Mouse (Mus musculus) naive thymus-derived CD4-positive, alpha-beta T cell, adult 2 months (primary cell): ENCODE results near the gene Ykt6.
"Not testable (repeated sequence)": the region's sequence is repeated elsewhere in the genome, so short reads cannot be mapped to it uniquely, and the experiment has no call there.

ENCODE experiments used
- DNase-seq: peaks from one replicate; pipeline ENCODE4 v3.0.0-alpha.2; 2011; ENCODE audit warnings: low read depth

Ykt6 gene

DNA sequence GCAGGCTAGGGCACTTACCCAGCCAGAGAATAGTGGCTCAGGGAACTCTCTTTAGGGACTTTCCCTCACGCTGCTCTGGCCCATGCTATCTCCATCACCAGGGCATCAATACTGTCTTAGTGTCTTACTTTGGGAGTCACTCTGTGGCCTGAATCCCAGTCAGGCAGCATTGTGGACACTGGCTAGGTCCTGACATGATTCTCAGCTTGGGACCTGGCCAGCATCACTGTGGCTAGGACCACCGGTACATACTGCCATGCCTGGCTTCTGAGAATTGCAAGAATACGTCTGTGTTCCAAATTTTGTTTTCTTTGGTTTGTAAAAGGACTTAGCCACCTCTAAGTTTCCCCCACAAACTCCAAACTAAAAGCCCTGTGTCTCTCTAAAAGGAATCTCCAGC is 39.4 kb downstream of the Ykt6 start:
- no peak for DNase-seq

DNA sequence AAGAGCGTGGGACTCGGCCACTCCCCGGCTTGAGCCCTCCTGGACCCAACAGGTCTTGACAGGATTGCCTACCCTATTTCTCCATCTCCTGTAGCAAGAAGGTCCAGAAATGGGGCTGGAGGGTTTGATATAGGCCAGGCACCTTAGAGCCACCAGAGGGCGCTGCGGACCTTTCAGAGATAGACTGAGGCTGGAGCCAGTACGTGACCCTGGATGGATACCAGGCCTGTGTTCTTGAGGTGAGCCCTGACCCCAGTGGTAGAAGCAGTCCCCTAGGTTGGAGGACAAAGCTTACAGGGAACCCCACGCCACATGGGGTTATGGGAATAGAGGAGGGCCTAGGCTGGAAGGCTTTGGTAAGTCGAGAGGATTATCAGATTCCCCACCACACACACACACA is 40.5 kb downstream of the Ykt6 start:
- peak; percentile 90 for DNase-seq

DNA sequence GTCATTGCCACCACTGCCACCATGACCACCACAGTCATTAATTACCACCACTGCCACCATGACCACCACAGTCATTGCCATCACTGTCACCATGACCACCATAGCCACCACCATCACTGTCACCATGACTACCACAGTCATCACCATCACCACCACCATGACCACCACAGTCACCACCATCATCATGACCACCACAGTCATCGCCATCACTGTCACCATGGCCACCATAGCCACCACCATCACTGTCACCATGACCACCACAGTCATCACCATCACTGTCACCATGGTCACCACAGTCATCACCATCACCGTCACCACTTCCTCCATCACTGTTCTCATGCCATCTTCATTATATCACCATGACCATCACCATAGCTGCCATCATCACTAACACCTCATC is 43.0 kb downstream of the Ykt6 start:
- DNase-seq = no peak

DNA sequence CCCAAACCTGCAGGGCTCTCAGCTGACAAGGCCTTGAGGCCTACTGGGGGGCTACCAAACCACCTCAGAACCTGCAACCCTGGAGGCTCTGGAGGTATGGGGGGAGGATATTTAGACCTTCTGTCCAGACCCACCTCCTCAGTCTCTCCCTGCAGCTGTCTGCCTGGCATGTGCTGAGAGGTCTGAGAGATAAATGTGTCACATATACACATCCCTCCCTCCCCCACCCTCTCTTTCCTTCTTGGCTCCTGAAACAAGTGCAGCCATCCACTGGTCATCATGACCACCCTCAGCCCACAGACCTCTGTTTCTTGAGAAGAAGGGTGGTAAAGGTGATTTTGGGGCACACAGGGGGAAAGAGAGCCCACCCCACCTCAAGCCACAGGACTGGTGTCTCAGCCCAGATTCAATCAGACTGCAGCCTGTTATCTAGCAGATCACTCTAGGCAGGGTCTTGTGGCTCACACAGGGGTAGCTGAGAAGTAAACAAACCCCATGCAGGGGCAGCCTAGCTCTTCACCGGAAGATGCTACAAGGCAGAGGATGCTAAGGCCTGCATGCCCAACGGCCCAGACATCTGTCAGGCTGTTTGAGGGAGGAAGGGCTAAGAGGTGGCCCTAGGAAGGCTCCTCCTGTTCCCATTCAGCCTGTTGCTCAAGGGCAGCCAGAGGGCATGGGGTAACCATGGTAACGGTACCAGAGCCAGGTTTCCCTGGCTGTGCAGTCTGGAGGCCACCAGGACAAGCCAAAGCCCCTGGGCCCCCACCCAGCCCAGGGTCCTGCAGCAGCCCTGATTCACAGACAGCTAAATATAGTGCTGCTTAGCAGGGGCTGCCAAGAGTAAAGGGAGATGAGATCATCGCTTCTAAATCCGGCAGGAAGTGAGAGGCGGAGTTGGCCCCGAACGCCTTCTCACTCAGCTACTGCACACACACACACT is 44.6 kb downstream of the Ykt6 start:
- DNase-seq = peak; percentile 81

DNA sequence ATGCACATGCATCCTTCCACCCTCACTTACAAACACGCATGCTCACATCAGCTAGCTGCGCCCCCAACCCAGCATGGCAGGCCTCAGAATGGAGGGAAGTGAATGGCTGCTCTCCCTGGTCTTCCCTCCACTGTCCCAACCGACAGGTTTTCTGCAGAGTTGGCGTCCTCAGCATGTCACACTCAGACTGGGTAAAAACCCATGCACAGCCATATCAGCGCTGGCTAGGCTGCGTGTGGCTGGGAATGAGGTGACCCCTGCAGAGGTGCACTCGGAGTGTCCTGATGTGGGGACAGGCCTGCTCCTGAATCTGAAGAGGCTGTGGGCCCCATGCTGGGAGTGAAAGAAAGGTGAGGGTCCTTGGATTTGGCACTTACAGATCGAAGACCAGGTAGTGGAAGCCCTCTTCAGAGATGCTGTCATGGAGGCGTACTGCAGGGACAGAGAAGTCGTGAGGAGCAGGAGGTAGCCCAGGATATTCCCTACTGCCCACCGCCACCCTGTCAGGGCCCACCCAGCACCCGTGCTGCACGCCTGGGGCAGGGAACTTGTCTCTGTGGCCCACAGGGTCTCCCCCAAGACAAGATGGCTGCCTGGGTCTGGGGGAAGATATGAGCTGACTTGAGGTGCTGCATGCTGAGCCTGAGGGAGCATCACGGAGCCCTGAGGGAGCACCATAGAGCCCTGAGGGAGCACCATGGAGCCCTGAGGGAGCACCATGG is 45.6 kb downstream of the Ykt6 start:
- DNase-seq = no peak

DNA sequence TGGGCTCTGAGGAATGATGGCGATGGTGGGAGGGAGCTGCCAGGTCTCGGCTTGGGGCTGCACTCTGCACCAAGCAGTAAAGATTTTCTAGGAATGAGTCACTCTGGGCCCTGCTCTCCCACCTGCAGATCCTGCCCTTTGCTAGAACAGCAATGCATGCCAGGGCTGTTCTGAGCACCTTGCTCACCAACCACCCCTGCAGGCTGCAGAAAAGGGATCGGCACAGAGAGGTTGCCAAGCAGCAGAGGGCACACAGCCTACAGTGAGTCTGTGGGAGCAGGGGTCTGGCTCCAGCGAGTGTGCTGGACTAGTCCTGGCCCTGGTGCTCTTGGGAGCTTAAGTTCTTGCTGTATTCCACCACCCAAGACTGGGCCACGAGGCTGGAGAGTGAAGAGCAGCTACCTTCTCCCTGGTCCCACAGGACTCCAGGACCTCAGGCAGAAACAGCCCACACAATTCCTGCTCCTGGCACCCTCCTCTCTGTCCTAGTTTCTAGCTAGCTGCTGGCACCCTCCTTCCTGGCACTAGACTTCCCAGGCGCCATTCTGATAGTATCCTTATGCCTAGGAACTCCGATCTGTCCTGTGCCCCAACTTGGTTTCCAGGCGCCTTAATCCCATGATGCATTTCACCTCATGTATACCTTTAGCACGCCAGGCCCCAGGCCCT is 46.6 kb downstream of the Ykt6 start:
- DNase-seq = no peak

DNA sequence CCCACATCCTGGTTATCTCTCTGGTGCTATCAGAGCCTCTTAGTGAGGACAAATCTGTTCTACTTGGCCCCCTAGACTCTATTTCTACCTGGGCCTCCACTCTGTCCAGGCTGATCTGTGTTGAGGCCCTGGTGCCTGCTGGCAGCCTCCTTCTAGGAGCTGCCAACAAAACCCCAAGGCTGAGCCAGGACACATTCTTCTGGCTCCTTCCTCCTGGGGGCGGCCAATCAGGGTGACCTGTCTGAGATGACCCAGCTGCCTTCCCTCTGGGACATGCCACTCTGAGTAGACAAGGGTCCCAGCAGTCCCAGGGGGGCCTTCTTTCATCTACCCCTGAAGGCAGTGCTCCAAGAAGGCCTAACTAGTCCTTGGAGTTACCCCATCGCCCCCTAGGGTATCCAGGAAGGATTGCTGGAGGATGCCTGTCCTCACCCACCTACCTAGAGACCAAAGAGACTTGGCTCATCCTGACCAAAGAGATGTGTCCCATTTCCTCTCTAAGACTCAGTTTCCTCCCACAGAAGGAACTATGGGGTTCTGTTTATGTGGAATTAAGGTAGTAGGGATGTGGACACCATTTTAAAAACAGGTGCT is 47.6 kb downstream of the Ykt6 start:
- no peak for DNase-seq

DNA sequence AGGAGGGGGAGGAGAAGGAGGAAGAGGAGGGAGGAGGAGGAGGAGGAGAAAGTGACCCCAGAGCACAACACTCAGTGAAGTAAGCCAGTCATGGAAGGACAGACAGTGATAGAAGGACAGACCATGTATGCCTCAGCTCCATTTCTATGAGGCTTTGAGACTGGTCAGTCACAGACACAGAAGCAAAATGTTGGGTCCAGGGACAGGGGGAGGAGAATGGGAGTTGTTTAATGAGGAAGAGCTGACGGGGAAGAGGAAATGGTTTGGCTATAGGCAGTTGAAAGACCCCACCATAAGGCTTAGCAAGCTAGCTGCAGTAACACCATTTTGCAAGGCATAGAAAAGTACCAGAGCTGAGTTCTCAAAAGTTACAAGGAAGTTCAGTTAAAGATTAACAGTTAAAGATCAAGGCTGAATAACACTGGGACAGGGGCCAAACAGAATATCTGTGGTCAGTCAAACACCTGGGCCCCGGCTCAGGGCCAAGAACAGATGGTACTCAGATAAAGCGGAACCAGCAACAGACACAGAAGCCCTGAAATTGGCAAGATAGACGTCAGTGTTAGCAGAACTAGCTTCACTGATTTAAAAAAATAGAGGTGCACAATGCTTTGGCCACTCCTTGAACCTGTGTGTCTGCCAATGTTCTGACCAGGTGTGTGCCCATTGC is 50.0 kb downstream of the Ykt6 start:
- DNase-seq = not testable (repeated sequence)

DNA sequence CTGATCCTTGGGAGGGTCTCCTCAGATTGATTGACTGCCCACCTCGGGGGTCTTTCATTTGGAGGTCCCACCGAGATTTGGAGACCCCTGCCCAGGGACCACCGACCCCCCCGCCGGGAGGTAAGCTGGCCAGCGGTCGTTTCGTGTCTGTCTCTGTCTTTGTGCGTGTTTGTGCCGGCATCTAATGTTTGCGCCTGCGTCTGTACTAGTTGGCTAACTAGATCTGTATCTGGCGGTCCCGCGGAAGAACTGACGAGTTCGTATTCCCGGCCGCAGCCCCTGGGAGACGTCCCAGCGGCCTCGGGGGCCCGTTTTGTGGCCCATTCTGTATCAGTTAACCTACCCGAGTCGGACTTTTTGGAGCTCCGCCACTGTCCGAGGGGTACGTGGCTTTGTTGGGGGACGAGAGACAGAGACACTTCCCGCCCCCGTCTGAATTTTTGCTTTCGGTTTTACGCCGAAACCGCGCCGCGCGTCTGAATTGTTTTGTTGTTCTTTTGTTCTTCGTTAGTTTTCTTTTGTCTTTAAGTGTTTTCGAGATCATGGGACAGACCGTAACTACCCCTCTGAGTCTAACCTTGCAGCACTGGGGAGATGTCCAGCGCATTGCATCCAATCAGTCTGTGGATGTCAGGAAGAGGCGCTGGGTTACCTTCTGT is 51.0 kb downstream of the Ykt6 start:
- not testable (repeated sequence) for DNase-seq

DNA sequence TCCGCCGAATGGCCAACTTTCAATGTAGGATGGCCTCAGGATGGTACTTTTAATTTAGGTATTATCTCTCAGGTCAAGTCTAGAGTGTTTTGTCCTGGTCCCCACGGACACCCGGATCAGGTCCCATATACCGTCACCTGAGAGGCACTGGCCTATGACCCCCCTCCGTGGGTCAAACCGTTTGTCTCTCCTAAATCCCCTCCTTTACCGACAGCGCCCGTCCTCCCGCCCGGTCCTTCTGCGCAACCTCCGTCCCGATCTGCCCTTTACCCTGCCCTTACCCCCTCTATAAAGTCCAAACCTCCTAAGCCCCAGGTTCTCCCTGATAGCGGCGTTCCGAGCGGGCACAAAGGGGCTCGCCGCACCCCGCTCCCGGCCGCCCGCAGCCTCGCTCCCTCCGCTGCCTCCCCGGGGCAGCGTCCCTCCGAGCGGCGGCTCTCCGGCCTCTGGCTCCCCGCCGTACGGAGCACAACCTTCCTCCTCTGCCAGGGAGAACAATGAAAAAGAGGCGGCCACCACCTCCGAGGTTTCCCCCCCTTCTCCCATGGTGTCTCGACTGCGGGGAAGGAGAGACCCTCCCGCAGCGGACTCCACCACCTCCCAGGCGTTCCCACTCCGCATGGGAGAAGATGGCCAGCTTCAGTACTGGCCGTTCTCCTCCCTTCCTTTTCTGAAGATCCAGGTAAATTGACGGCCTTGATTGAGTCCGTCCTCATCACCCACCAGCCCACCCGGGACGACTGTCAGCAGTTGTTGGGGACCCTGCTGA is 51.7 kb downstream of the Ykt6 start:
- DNase-seq = not testable (repeated sequence)

DNA sequence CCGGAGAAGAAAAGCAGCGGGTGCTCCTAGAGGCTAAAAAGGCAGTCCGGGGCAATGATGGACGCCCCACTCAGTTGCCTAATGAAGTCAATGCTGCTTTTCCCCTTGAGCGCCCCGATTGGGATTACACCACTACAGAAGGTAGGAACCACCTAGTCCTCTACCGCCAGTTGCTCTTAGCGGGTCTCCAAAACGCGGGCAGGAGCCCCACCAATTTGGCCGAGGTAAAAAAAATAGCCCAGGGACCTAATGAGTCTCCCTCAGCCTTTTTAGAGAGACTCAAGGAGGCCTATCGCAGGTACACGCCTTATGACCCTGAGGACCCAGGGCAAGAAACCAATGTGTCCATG is 52.3 kb downstream of the Ykt6 start:
- not testable (repeated sequence) for DNase-seq

DNA sequence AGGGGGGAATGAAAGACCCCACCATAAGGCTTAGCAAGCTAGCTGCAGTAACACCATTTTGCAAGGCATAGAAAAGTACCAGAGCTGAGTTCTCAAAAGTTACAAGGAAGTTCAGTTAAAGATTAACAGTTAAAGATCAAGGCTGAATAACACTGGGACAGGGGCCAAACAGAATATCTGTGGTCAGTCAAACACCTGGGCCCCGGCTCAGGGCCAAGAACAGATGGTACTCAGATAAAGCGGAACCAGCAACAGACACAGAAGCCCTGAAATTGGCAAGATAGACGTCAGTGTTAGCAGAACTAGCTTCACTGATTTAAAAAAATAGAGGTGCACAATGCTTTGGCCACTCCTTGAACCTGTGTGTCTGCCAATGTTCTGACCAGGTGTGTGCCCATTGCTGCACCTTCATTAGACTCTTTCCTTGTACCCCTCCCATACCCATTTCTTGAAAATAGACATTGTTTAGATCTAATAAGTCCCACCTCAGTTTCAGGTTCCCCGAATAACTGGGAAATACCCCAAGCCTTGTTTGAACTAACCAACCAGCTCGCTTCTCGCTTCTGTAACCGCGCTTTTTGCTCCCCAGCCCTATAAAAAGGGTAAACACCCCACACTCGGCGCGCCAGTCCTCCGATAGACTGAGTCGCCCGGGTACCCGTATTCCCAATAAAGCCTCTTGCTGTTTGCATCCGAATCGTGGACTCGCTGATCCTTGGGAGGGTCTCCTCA is 55.4 kb downstream of the Ykt6 start:
- DNase-seq = not testable (repeated sequence)

DNA sequence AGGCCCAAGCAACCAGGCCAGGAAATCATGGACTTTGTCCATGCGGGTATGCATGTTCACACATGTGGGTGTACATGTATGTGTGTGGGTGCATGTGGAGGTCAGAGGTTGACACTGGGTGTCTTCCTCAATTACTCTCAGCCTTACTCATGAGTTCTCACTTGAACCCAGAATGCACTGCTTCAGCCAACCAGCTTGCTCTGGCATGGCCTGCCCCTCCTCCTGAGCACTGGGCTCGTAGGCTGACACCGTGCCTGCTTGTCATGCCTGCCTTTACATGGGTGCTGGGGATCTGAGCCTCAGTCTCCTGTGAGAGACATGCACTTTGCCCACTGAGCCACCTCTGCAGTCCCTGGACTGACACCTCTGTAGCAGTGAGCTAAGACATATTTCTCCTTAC is 56.4 kb downstream of the Ykt6 start:
- no peak for DNase-seq

DNA sequence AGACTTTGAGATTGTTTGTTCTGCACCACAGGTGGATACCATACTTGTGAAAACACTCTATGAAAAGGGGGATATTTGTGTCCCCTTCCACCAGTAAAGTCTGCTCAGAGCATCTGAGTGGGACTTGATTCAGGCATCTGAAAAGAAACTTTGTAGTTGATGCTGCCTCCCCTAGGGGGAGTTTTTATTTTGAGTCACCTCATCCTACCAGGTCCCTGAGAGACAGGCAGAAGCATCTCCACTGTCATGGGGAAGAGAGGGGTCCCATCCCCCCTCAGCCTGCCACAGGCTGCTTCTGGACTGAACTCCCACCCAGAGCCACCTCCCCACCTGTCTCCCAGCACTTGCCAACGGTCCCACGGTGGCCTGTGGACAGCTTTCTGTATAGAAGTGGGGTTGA is 57.9 kb downstream of the Ykt6 start:
- no peak for DNase-seq

DNA sequence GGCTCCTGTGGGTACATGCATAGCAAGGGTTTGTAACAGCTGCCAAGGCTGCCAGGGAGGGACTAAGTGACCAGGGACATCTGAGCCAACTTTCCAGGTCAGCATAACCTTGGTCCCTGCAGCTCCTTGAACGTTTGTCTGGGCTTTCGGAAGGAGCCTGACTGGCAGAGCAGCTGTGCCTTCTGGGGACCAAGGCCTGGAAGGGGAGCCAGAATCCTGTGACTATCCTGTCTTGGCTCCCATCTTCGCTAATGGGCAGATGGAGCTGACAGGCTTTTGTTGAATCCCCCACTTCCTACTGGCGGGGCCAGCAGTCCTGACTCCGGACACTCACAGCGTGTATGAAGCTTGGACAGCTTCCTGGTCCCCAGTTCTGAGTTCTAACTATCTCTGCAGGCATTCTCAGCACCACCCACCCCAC is 59.5 kb downstream of the Ykt6 start:
- DNase-seq = no peak

DNA sequence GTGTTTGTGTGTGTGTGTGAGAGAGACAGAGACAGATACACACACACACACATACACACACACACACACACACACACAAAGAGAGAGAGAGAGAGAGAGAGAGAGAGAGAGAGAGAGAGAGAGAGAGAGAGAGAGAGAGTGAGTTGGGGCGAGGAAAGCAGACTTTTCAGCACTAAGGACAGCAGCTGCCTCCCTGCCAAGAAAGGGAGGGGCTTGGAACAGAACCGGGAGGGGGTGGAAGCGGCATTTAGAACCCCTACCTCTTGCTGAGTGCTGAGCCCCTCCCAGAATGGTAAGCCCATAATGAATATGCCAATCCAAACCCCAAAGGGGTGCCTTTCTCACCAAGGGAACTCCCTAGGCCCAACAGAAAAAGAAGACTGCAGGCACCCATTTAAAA is 60.9 kb downstream of the Ykt6 start:
- DNase-seq = no peak

DNA sequence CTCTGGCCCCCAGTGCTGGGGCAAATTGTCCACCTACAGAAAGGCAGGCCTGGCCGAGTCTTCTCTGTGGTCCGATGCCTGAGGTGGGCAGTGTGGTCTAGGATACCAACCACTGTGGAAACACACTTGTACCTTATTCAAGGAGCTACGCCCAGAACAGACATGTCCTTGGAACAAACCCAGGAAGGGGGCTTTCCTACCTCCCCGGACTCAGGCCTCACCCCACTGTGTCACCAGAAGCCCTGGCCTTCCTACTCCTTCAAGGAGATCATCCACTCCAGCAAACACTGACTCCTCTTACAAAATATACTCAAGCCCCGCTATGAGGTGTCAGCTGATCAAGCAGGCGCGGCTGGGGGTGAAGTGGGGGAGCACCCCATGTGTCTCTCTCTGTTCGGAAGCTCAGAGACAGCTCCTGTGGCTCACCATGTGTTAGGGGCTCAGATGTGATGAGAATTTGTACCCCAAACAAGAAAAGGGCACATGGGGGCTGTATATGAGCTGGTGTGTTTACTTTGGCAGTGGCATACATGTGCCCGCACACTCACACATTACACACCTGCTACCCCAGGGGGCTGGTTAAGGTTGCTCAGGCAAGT is 61.4 kb downstream of the Ykt6 start:
- DNase-seq = no peak
